Mouse (Mus musculus) ZHBTc4 (cell line): ENCODE data around the gene Gps2.

Source experiments
- DNase-seq: peaks from one replicate; pipeline ENCODE4 v3.0.0-alpha.2; 2011; ENCODE audit warnings: low read depth, low spot score

Gene Gps2

DNA sequence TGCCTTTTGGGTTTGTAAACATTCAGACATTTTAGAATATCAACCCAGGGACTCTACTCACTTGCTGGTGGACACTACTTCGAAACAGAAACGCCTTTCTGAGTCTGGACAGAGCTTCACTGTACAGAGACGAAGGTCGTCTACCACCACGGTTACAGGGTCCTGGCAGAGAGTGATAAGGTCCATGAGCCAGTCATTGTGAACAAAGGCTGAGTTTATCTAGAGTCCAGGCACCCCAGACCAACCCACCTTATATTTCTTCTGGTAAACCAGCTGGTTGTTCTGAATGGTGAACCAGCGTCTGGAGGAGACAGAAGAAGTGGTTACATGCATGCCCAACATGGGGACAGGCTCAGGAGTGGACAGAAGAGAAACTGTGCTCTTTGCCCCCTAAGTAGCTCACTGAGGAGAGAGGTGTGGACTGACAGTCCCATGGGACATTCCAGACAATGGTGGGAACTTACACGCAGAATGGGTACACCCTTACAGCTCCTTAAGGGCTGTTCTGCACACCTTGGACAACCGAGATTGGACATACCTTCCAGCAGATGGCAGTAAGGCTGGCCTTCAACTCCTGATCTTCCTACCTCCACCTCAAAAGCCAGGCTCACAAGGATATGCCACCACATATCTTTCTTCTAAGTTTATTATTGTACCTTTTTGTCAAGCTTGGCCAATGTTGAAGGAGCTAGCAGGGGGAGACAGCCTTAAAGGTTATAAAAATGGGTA, 26.6 kb upstream of the Gps2 start:
- peak; percentile 84 for DNase-seq

DNA sequence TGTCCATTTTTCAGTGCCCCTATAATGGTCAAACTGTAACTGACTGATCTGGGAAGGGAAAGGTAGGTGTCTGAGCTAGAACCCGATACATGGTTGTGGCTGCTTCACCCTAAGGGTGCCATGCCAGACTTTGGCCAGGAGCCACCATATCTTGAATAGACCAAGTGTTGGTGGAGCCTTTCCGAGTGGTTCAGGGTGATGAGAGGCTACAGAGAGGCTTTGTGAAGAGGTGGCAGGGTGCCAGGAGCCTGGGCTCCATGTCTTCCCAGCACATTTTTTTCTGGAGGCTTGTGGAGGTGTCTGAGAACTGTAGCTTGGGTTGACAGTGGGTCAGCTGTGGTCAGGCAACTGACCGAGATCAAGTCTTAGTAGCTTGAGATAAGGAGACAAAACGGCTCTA, 22.2 kb upstream of the Gps2 start:
- DNase-seq: no peak

DNA sequence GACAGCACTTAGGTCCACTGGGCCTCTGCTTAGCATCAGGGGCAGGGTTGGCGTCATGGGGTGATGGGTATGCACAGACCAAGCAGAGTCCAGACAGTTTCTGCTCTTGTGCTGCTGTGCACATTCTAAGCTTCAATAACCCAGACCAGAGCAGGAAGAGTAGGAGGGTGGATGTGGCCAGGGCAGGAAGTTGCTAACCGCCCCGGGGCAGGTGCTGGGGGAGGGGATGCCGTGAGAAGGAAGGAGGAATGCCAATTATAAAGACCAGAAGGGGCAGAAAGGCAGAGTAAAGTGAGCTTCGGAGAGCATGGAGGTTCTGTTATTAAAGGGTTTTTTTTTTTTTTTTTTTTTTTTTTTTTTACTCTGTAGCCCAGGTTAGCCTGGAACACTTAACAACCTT, 19.0 kb upstream of the Gps2 start:
- DNase-seq: peak; percentile 69

DNA sequence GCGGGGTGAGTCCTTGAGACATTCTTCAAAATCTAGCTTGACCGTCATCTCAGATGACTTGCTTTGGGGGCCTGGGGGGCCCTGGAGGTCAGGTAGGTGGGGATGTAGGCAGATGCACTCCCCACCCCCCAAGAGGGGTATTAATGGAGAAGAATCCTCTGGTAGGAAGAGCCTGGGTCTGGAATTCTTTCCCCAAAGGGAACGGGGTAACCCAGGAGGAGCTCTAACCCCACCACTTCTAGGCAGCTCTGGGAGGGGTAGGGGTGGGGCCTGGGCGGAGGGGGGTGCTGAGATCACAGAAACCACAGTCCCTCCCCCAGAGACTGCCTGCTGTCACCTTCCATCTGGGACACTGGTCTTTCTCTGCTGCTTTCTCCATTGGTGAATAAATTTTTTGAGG, 18.4 kb upstream of the Gps2 start, which contains the start of gene Acap1:
Gene Acap1 (minus strand): TSS at position 249 of the 400 bp plus-strand sequence.
- no peak for DNase-seq

DNA sequence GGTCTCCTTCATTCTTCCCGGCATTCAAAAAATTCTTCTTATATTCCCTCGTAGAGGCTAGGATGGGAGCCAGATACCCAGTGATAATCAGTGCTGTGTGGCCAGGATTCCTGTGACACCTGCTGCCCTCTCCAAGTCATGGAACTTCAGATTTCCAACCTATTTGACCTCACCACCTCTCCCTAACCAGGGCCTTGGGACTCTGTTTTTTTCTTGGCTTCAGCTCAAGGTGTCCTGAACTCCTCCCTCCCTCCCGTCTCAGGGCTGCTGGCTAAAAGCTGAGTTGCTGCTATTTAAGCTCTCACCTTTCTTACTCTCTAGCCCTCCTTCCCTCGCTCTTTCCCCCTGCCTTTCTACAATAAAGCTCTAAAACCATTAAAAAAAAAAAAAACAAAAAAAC, 13.8 kb upstream of the Gps2 start:
- no peak for DNase-seq

DNA sequence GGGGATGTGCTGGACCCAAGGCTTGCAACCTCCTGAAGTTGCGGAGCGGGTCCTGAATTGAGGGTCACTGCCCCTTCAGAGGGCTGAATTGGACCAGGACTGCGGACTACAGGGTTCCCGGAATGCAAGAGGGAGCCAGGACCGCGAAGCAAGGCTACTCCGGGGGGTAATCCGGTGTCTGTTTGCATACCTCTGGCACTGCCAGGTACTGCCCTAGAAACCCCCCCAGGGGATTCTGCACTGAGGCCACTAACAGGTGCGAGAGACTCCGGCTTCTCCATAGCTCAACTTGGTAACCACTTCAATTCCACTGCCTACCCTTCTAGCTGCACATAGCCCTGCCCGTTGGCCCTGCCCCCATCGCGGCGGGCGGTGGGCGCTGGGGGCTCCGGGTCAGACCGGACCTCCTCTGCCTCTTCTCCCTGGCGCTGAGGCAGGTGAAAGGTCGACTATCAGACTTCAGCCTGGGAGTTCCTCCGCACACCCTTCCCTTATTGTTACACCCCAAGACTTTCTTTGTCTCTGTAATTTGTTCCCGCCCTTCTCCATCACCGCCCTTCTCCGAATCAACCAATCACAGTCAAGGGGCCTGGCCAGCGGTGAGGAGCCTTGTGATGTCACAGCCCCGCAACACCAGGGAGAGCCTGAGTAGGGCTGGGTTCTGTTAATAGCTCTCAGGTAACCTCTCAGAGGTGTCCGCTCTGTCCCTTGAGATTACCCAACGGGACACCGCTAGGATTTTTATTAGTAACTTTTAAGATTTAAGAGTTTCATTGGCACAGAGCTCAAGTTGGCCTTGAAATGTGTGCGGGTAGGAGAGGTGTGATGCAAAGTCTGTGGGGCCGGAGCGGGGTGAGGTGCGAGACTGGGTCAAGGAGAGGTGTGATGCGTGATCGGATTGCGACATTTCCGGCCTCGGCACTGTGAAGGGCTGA, 12.9 kb upstream of the Gps2 start, which contains the start of the genes 2810408A11Rik and Neurl4:
Gene 2810408A11Rik (minus strand): TSS at position 517 of the 935 bp plus-strand sequence.
Gene Neurl4 (plus strand): TSS at position 602 of the 935 bp plus-strand sequence.
- DNase-seq: peak; percentile 98

DNA sequence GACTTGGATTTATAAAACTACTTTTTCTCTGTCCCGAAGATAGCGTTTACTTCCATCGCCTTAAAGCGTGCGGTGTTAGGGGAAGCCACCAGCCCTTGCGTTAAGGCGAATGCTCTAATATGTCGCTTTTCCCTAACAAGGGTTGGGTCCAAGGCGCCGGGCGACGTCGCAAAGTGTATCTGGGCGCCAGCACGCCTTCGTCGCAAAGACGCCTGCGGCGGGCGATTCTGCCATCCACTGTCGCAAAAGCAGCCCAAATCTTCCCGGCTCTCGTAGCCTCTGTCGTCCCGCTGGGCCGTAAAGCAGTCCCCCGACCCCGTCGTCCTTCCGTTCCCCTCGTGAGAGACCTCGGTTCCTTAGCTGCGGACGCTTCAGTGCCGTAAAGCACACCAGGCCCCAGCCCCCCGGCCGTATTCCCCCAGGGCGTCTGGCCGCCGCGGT, 12.3 kb upstream of the Gps2 start:
- peak; percentile 100 for DNase-seq

DNA sequence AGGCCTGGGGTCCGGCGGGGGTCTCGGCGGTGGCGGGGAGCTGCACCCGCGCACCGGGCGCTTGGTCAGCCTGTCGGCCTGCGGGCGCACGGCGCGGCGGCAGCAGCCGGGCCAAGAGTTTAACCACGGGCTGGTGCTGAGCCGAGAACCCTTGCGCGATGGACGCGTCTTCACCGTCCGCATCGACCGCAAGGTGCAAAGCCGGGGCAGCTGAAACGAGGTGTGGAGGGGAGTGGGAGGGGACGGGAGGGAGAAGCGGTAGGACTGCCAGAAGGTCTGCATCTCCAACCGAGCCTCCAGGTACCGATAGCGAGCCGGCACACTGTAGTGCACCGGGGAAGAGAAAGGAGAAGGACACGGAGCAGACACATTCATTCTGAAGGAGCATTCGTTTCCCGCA, 11.7 kb upstream of the Gps2 start:
- DNase-seq: no peak

DNA sequence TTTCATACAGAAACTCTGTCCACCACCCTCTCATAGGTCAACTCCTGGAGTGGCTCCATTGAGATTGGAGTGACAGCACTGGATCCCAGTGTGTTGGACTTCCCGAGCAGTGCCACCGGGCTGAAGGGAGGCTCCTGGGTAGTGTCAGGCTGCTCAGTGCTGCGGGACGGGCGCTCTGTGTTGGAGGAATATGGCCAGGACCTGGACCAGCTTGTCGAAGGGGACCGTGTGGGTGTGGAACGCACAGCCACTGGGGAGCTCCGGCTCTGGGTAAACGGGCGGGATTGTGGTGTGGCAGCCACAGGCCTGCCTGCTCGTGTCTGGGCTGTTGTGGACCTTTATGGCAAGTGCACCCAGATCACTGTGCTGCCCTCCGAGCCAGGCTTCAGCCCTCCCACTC, 10.7 kb upstream of the Gps2 start:
- DNase-seq: no peak

DNA sequence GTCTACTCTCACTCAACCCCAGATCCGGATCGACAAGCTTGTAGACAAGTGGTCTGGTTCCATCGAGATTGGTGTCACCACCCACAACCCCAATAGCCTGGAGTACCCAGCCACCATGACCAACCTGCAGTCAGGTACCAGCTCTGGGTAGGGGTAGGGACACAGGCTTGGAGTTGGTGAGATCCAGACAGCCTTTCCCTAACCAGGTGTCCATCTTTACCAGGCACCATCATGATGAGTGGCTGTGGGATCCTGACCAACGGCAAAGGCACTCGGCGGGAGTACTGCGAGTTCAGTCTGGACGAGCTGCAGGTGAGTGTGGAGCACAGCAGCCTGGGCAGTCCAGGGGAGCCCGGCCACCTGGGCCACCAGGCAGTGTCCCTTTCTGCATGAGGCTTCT, 9.4 kb upstream of the Gps2 start:
- DNase-seq: no peak

DNA sequence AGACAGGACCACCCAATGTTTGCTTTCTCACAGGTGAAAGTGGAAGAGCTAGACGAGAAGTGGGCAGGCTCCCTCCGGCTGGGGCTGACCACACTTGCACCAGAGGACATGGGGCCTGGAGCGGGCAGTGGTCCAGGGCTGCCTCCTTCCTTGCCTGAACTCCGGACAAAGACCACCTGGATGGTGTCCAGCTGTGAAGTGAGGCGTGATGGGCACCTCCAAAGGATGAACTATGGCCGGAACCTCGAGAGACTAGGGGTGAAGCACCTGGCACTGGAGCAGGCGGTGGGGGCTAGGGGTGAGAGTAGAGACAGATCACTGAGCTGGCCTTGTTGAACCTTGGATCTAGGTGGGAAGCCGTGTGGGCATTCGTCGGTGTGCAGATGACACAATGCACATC, 5.0 kb upstream of the Gps2 start:
- DNase-seq: no peak

DNA sequence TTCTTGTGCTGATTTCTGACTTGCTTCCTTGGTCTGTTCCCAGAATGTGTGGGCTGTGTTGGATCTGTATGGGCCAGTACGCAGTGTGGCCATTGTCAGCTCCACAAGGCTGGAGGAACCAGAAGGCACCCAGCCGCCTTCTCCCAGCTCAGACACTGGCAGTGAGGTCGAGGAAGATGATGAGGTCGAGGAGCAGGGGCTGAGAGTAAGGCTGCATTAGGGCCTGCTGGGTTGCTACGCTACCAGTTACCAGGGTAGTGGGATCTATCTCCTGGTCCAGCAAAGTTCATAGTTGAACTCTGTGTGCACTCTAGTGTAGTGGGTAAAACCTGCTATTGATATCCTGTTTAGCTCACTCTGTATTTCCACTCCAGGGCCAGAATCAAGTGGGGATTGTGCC, 4.5 kb upstream of the Gps2 start:
- DNase-seq: no peak

DNA sequence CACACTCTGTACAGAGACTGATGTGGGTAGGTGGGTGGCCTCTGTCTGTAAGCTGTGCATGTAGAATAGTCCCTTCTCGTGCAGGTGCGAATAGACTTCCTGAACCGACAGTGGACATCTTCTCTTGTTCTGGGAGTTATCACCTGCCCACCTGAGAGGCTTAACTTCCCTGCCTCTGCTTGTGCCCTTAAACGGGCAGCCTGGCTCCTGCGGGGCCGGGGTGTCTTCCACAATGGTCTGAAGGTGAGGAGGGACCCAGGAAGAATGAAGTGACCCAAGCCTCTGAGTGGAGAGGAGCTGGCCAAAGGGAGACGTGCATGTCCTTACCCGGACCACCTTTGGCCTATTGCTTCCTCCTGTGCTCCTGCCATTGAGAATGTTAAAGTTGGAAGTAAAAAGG, 3.5 kb upstream of the Gps2 start:
- DNase-seq: no peak

DNA sequence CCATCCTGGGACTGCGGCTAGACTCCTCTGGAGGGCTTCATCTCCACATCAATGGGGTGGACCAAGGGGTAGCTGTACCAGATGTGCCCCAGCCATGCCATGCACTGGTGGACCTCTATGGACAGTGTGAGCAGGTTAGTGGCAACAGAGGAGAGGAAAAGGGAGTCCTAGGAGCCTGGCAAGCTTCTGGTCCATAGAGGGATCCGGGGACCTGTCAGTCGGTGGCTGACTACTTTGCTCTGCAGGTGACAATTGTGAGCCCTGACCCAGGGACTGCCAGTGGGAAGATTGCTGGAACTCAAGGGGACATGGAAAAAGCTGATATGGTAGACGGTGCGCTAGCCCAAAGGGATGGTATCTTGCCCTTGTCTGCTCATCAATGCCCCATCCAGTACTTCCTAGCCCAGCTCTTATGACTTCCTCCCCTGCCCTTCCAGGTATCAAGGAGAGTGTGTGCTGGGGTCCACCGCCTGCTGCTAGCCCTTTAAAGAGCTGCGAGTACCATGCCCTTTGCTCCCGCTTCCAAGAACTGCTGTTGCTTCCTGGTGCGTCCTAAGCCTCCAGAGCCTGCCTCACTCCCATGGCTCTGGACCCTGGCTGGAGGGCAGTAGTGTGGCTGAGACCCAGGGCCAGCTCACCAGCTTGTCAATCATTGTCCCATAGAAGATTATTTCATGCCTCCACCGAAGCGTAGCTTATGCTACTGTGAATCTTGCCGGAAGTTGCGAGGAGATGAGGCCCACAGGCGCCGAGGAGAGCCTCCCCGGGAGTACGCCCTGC, 2.7 kb upstream of the Gps2 start:
- DNase-seq: no peak

DNA sequence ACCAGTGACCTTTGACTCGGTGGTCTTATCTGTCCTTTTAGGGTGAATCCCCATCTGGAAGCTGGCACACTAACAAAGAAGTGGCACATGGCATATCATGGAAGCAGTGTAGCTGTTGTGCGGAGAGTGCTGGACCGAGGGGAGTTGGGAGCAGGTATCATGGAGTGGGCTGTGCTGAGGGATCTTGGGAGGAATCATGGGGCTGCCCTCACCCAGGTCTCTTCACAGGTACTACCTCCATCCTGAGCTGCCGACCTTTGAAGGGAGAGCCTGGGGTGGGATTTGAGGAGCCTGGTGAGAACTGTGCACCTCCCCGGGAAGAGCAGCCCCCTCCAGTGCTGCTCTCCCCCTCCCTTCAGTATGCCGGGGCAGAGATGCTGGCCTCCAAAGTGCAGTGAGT, 2.0 kb upstream of the Gps2 start:
- DNase-seq: no peak

DNA sequence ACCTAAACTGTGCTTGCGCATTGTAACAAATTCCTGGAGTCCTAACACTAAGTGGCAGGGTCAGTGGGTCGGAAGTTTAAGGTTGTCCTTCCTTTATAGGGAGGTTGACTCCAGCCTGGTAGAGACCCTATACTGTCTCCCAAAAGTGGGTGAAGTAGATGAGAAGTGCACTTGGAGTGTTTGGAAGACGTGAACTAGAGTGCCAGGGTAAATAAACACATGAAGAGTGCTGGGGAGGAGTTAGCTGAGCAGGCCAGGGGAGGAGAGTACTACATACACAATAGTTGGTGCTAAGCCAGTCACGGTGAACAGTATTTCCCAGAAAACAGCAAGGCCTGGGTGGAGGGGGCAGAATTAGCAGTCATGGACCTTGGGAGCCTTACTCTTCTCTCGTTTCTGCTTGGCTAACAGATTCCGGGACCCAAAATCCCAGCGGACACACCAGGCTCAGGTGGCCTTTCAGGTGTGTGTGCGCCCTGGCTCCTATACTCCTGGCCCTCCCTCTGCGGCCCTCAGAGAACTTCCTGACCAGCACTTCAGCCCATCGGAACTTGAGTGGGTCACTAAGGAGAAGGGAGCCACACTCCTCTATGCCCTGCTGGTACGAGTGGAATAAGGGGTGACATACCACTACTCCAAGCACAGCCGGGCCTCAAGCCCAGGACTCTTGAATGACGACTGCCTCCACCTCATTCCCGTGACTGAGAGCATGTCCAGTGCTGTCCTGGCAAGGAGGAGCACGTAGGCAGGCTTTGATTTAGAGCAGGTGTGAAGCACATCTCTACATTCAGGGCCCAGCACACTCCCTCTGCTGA, 765 bp upstream of the Gps2 start:
- DNase-seq: no peak

DNA sequence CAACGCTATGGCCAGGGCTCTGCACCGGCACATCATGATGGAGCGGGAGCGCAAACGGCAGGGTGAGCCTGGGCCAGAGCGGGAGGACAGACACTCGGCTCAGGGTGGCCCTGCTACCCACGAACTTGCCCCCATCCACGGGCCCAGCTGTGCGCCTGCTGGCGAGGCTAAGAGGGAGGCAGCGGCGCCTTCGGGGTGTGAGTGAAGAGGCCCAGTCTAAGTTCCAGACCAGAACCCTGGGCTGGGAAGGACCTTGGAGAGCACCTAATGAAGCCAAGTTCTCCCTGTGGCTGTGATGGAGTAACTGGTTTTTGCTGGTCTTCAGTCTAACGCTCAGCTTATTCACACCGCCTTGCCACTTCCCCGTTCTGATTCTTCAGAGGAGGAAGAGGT, 680 bp downstream of the Gps2 start:
- peak; percentile 80 for DNase-seq

DNA sequence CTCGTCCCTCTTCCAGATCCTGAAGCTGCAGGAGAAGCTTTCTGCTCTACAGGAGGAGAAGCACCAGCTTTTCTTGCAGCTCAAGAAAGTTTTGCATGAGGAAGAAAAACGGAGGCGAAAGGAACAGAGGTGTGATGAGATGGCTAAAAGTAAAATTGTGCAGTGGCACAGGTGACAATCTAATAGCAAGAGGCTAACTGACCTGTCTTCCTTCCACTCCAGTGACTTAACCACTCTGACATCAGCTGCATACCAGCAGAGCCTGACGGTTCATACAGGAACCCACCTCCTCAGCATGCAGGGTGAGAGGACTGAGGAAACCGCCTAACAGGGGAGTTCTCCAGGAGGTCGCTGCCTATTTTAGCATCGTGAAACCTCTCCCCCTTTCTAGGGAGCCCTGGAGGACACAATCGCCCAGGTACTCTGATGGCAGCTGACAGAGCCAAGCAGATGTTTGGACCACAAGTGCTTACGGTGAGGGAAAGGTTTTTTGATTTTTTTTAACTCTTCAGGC, 1.3 kb downstream of the Gps2 start:
- no peak for DNase-seq

DNA sequence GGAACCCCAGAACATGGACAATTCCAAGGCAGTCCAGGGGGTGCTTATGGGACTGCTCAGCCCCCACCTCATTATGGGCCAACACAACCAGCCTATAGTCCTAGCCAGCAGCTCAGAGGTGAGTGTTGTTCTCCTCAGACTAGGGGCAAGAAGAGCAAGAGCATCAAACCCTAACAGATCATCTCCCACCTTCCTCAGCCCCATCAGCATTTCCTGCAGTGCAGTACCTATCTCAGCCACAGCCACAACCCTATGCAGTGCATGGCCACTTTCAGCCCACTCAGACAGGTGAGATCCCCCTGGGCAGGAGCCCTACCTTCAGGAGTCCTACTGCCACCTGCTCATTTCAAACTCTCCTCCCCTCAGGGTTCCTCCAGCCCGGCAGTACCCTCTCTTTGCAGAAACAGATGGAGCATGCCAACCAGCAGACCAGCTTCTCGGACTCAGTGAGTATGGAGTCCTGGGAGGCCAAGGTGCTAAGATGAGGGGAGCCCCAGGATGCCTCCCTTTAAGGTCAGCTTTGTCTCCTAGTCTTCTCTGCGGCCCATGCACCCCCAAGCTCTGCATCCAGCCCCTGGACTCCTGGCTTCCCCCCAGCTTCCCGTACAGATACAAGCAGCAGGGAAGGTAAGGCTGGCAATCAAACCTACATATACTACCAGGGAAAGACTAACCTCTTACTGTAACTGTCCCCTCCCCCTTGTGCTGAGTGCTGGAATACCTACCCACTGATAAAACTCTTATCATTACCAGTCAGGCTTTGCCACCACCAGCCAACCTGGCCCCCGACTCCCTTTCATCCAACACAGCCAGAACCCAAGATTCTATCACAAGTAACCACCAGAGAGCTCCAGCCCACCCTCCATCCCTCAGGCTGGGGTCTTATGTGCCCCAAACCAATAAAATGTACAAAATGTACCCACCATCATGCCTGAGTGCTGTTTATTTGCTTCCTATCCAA, 2.3 kb downstream of the Gps2 start:
- no peak for DNase-seq
